Comparison of ENCODE assay signal across 7 mouse cellular contexts in genomic region chr9:103422847-103423246, GRCm38 (mm10). TPM values are rescaled to one million over a fixed set of nuclear protein-coding genes. Genes with fewer than 3 reads are reported as not detected.
DNase-seq lines count a peak whose midpoint lies in the region; ATAC-seq lines count a peak whose summit lies in the region.

No protein-coding gene starts in this region.

- H3K4me3 ChIP-seq in embryonic facial prominence, embryonic 14.5 days (ENCODE audit: low read depth, low read length) = no peak overlapping the region
- H3K4me3 ChIP-seq in limb, embryonic 13.5 days = no peak overlapping the region
- no peak overlapping the region for H3K4me3 ChIP-seq in intestine, embryonic 16.5 days (ENCODE audit: low read length)

- H3K9me3 ChIP-seq in embryonic facial prominence, embryonic 14.5 days (ENCODE audit: control insufficient read depth, low read length) = no peaks in the 10 kb centered on the region
- no peaks in the 10 kb centered on the region for H3K9me3 ChIP-seq in limb, embryonic 13.5 days
- H3K9me3 ChIP-seq in intestine, embryonic 16.5 days (ENCODE audit: control insufficient read depth, low read length) = no peaks in the 10 kb centered on the region

- H3K27me3 ChIP-seq in embryonic facial prominence, embryonic 14.5 days (replicated peaks; ENCODE audit: control insufficient read depth, insufficient read depth, low read length) = no peaks in the 10 kb centered on the region
- 0 out of 2 replicates have a peak, but pooled peaks cover 12% of the 10 kb centered on the region for H3K27me3 ChIP-seq in limb, embryonic 13.5 days
- H3K27me3 ChIP-seq in intestine, embryonic 16.5 days (replicated peaks; ENCODE audit: control insufficient read depth, insufficient read depth, low read length) = no peaks in the 10 kb centered on the region

- 0 out of 2 replicates have a peak overlapping the region, but pooled peaks have one; percentile 10 for H3K4me2 ChIP-seq in embryonic facial prominence, embryonic 14.5 days (ENCODE audit: low read depth, low read length)
- 0 out of 2 replicates have a peak overlapping the region, but pooled peaks have one; percentile 11 for H3K4me2 ChIP-seq in limb, embryonic 13.5 days (replicated peaks)
- H3K4me2 ChIP-seq in intestine, embryonic 16.5 days (ENCODE audit: low read depth, low read length) = no peak overlapping the region

- no peaks in the 10 kb centered on the region for H3K36me3 ChIP-seq in embryonic facial prominence, embryonic 14.5 days (ENCODE audit: control insufficient read depth, insufficient read depth, low read length)
- H3K36me3 ChIP-seq in limb, embryonic 13.5 days = no peaks in the 10 kb centered on the region
- no peaks in the 10 kb centered on the region for H3K36me3 ChIP-seq in intestine, embryonic 16.5 days (ENCODE audit: control insufficient read depth, insufficient read depth, low read length)

- no peak overlapping the region for H3K9ac ChIP-seq in embryonic facial prominence, embryonic 14.5 days (ENCODE audit: low read depth, low read length)
- no peak overlapping the region for H3K9ac ChIP-seq in limb, embryonic 13.5 days
- no peak overlapping the region for H3K9ac ChIP-seq in intestine, embryonic 16.5 days (ENCODE audit: low read depth, low read length)

- H3K27ac ChIP-seq in embryonic facial prominence, embryonic 14.5 days (replicated peaks; ENCODE audit: low read depth, low read length) = no peak overlapping the region
- H3K27ac ChIP-seq in limb, embryonic 13.5 days = no peak overlapping the region
- H3K27ac ChIP-seq in intestine, embryonic 16.5 days (ENCODE audit: low read length) = no peak overlapping the region

- peak; percentile 73; the same call in 1 of the 2 replicates for ATAC-seq in embryonic facial prominence, embryonic 14.5 days (ENCODE audit: low read depth)
- no peak for ATAC-seq in limb, embryonic 13.5 days (ENCODE audit: low FRiP score, low read depth)
- no peak for ATAC-seq in intestine, embryonic 16.5 days

- peak; percentile 38 for DNase-seq in right cerebral cortex, postnatal 25 days
- DNase-seq in right cerebral cortex, adult 2 months (ENCODE audit: low spot score in 2 of 2) = no peak
- peak; percentile 74 for DNase-seq in embryonic facial prominence, embryonic 14.5 days (ENCODE audit: low spot score)
- no peak for DNase-seq in frontal cortex, postnatal 14 days (ENCODE audit: low spot score in 2 of 2)
- DNase-seq in urinary bladder, postnatal 10 days (ENCODE audit: low spot score) = no peak

- H3K4me1 ChIP-seq in embryonic facial prominence, embryonic 14.5 days (ENCODE audit: control insufficient read depth, insufficient read depth, low read length) = no peaks in the 10 kb centered on the region
- peaks cover 12% of the 10 kb centered on the region for H3K4me1 ChIP-seq in limb, embryonic 13.5 days
- H3K4me1 ChIP-seq in intestine, embryonic 16.5 days (ENCODE audit: control insufficient read depth, insufficient read depth, low read length) = no peaks in the 10 kb centered on the region

- 51% methylated on average over 18 of the region's 18 CpGs for WGBS in embryonic facial prominence, embryonic 14.5 days
- 38% methylated on average over 18 of the region's 18 CpGs for WGBS in limb, embryonic 13.5 days
- WGBS in intestine, embryonic 16.5 days = 68% methylated on average over 18 of the region's 18 CpGs

RNA-seq across cellular contexts. Expression of gene Cdv3, which starts 57.2 kb away (rescaled TPM):
- 92.7 and 94.0 TPM in 2 replicates for polyA plus RNA-seq in embryonic facial prominence, embryonic 14.5 days (2014; fragmentation: Nextera tagmentation; extraction: Ambion mirVana)
- 121 and 122 TPM in 2 replicates for polyA plus RNA-seq in limb, embryonic 13.5 days (2015; fragmentation: Nextera tagmentation; extraction: Ambion mirVana)
- polyA plus RNA-seq in intestine, embryonic 16.5 days (2015; fragmentation: Nextera tagmentation; extraction: Ambion mirVana) = 83.8 and 89.4 TPM in 2 replicates

RNA-seq across cellular contexts. Expression of gene Bfsp2, which starts 57.4 kb away (rescaled TPM):
- 3.3 and 3.7 TPM in 2 replicates for polyA plus RNA-seq in embryonic facial prominence, embryonic 14.5 days (2014; fragmentation: Nextera tagmentation; extraction: Ambion mirVana)
- 2.3 and 2.8 TPM in 2 replicates for polyA plus RNA-seq in limb, embryonic 13.5 days (2015; fragmentation: Nextera tagmentation; extraction: Ambion mirVana)
- not detected in 2 replicates for polyA plus RNA-seq in intestine, embryonic 16.5 days (2015; fragmentation: Nextera tagmentation; extraction: Ambion mirVana)

Comparison
In these comparisons a context has a peak if more than half of its experiments do, and no peak if none do; other contexts are left out.
1. DNase-seq: peak in right cerebral cortex, postnatal 25 days (single experiment) and embryonic facial prominence, embryonic 14.5 days (single experiment); none in right cerebral cortex, adult 2 months (0 of 2), frontal cortex, postnatal 14 days (0 of 2) and urinary bladder, postnatal 10 days (single experiment).